Mouse (Mus musculus): Measurements from ENCODE around the gene Mtg2. TPM values are rescaled to one million over a fixed set of nuclear protein-coding genes. Genes with fewer than 3 reads are reported as not detected.

Gene Mtg2
- polyA plus RNA-seq (2015; fragmentation: Nextera tagmentation; extraction: Ambion mirVana), result 33.1 and 33.2 TPM in 2 replicates

GRCm38 (mm10) chr2:180070481-180071453 is at the start of gene Mtg2:
Gene Mtg2 (plus strand): TSS chr2:180070588.
- H3K4me1 ChIP-seq (ENCODE audit: control insufficient read depth, insufficient read depth, low read depth, low read length), result peaks cover 14% of the 10 kb centered on the region
- peak within 1 kb of the TSS; percentile 95 for H3K4me2 ChIP-seq (ENCODE audit: low read length)
- peak within 1 kb of the TSS; percentile 94 for H3K27ac ChIP-seq (ENCODE audit: low read depth, low read length)
- peak; percentile 97 for ATAC-seq
- H3K9ac ChIP-seq (ENCODE audit: low read depth, low read length), result peak within 1 kb of the TSS; percentile 88
- 3% methylated on average over 58 of the region's 58 CpGs for WGBS
- peak within 1 kb of the TSS; percentile 75 for H3K4me3 ChIP-seq (ENCODE audit: low read length)
- H3K36me3 ChIP-seq (ENCODE audit: control insufficient read depth, insufficient read depth, low read length), result peaks cover 18% of the 10 kb centered on the region
- no peaks in the 10 kb centered on the region for H3K27me3 ChIP-seq (replicated peaks; ENCODE audit: control insufficient read depth, insufficient read depth, low read length)
- H3K9me3 ChIP-seq (ENCODE audit: control insufficient read depth, low read length), result no peaks in the 10 kb centered on the region

GRCm38 (mm10) chr2:180020919-180021318 is 49.5 kb upstream of the Mtg2 start:
- ATAC-seq, result no peak
- Histone ChIP-seq H3K27me3 (replicated peaks; ENCODE audit: control insufficient read depth, insufficient read depth, low read length) (peaks cover 4% of the 10 kb centered on the region), H3K27ac (ENCODE audit: low read depth, low read length) (no peak overlapping the region), H3K9me3 (ENCODE audit: control insufficient read depth, low read length) (no peaks in the 10 kb centered on the region), H3K36me3 (ENCODE audit: control insufficient read depth, insufficient read depth, low read length) (no peaks in the 10 kb centered on the region), H3K9ac (ENCODE audit: low read depth, low read length) (no peak overlapping the region), H3K4me1 (ENCODE audit: control insufficient read depth, insufficient read depth, low read depth, low read length) (peaks cover 6% of the 10 kb centered on the region), H3K4me2 (ENCODE audit: low read length) (no peak overlapping the region), H3K4me3 (ENCODE audit: low read length) (no peak overlapping the region)
- 86% methylated on average over 8 of the region's 8 CpGs for WGBS

GRCm38 (mm10) chr2:180022751-180023150 is 47.6 kb upstream of the Mtg2 start:
- no peaks in the 10 kb centered on the region for H3K9me3 ChIP-seq (ENCODE audit: control insufficient read depth, low read length)
- no peak overlapping the region for H3K27ac ChIP-seq (ENCODE audit: low read depth, low read length)
- peaks cover 4% of the 10 kb centered on the region for H3K27me3 ChIP-seq (replicated peaks; ENCODE audit: control insufficient read depth, insufficient read depth, low read length)
- WGBS, result 61% methylated on average over 6 of the region's 6 CpGs
- H3K9ac ChIP-seq (ENCODE audit: low read depth, low read length), result no peak overlapping the region
- H3K4me3 ChIP-seq (ENCODE audit: low read length), result no peak overlapping the region
- ATAC-seq, result no peak
- no peaks in the 10 kb centered on the region for H3K36me3 ChIP-seq (ENCODE audit: control insufficient read depth, insufficient read depth, low read length)
- H3K4me1 ChIP-seq (ENCODE audit: control insufficient read depth, insufficient read depth, low read depth, low read length), result peaks cover 25% of the 10 kb centered on the region
- H3K4me2 ChIP-seq (ENCODE audit: low read length), result no peak overlapping the region

GRCm38 (mm10) chr2:180024401-180025098 is 45.8 kb upstream of the Mtg2 start, which contains the start of gene Lsm14b:
Gene Lsm14b (plus strand): TSS chr2:180024987.
- Histone ChIP-seq H3K4me1 (ENCODE audit: control insufficient read depth, insufficient read depth, low read depth, low read length) (peaks cover 37% of the 10 kb centered on the region), H3K4me3 (ENCODE audit: low read length) (peak within 1 kb of the TSS; percentile 91), H3K27me3 (replicated peaks; ENCODE audit: control insufficient read depth, insufficient read depth, low read length) (peaks cover 4% of the 10 kb centered on the region), H3K9me3 (ENCODE audit: control insufficient read depth, low read length) (no peaks in the 10 kb centered on the region), H3K27ac (ENCODE audit: low read depth, low read length) (peak within 1 kb of the TSS; percentile 95), H3K9ac (ENCODE audit: low read depth, low read length) (peak within 1 kb of the TSS; percentile 95), H3K36me3 (ENCODE audit: control insufficient read depth, insufficient read depth, low read length) (0 out of 2 replicates have a peak, but pooled peaks cover 2% of the 10 kb centered on the region), H3K4me2 (ENCODE audit: low read length) (peak within 1 kb of the TSS; percentile 92)
- peak; percentile 95 for ATAC-seq
- 0% methylated on average over 49 of the region's 80 CpGs for WGBS

- Histone ChIP-seq H3K9me3 (ENCODE audit: control insufficient read depth, low read length) (no peaks in the 10 kb centered on the region), H3K27me3 (replicated peaks; ENCODE audit: control insufficient read depth, insufficient read depth, low read length) (peaks cover 4% of the 10 kb centered on the region), H3K9ac (ENCODE audit: low read depth, low read length) (peak overlapping the region; percentile 95), H3K27ac (ENCODE audit: low read depth, low read length) (peak overlapping the region; percentile 95), H3K4me1 (ENCODE audit: control insufficient read depth, insufficient read depth, low read depth, low read length) (peaks cover 35% of the 10 kb centered on the region), H3K36me3 (ENCODE audit: control insufficient read depth, insufficient read depth, low read length) (peaks cover 3% of the 10 kb centered on the region; the same call in 1 of the 2 replicates), H3K4me2 (ENCODE audit: low read length) (peak overlapping the region; percentile 76), H3K4me3 (ENCODE audit: low read length) (peak overlapping the region; percentile 91)
- ATAC-seq, result peak; percentile 62
- WGBS, result under 1% methylated on average over 76 of the region's 84 CpGs
Measured at GRCm38 (mm10) chr2:180025135-180025860, 45.1 kb upstream of the Mtg2 start.

- Histone ChIP-seq H3K4me2 (ENCODE audit: low read length) (peak overlapping the region; percentile 76), H3K9me3 (ENCODE audit: control insufficient read depth, low read length) (no peaks in the 10 kb centered on the region), H3K36me3 (ENCODE audit: control insufficient read depth, insufficient read depth, low read length) (peaks cover 9% of the 10 kb centered on the region; the same call in 1 of the 2 replicates), H3K27ac (ENCODE audit: low read depth, low read length) (peak overlapping the region; percentile 95), H3K27me3 (replicated peaks; ENCODE audit: control insufficient read depth, insufficient read depth, low read length) (peaks cover 4% of the 10 kb centered on the region), H3K4me1 (ENCODE audit: control insufficient read depth, insufficient read depth, low read depth, low read length) (peaks cover 35% of the 10 kb centered on the region), H3K9ac (ENCODE audit: low read depth, low read length) (peak overlapping the region; percentile 95), H3K4me3 (ENCODE audit: low read length) (peak overlapping the region; percentile 91)
- no peak for ATAC-seq
- WGBS, result under 1% methylated on average over 6 of the region's 6 CpGs
Measured at GRCm38 (mm10) chr2:180025861-180026200, 44.6 kb upstream of the Mtg2 start.

- ATAC-seq, result no peak
Measured at GRCm38 (mm10) chr2:180027768-180028167, 42.6 kb upstream of the Mtg2 start.

GRCm38 (mm10) chr2:180031270-180031669 is 39.1 kb upstream of the Mtg2 start:
- 77% methylated on average over 6 of the region's 6 CpGs for WGBS
- no peaks in the 10 kb centered on the region for H3K9me3 ChIP-seq (ENCODE audit: control insufficient read depth, low read length)
- H3K4me1 ChIP-seq (ENCODE audit: control insufficient read depth, insufficient read depth, low read depth, low read length), result peaks cover 27% of the 10 kb centered on the region
- H3K27me3 ChIP-seq (replicated peaks; ENCODE audit: control insufficient read depth, insufficient read depth, low read length), result no peaks in the 10 kb centered on the region
- H3K4me2 ChIP-seq (ENCODE audit: low read length), result no peak overlapping the region
- no peak for ATAC-seq
- H3K27ac ChIP-seq (ENCODE audit: low read depth, low read length), result no peak overlapping the region
- peaks cover 47% of the 10 kb centered on the region for H3K36me3 ChIP-seq (ENCODE audit: control insufficient read depth, insufficient read depth, low read length)
- H3K9ac ChIP-seq (ENCODE audit: low read depth, low read length), result no peak overlapping the region
- no peak overlapping the region for H3K4me3 ChIP-seq (ENCODE audit: low read length)

More at GRCm38 (mm10) chr2:180027768-180028167, 42.6 kb upstream of the Mtg2 start:
- peak overlapping the region; percentile 91 for H3K4me3 ChIP-seq (ENCODE audit: low read length)
- no peaks in the 10 kb centered on the region for H3K9me3 ChIP-seq (ENCODE audit: control insufficient read depth, low read length)
- no peaks in the 10 kb centered on the region; the same call in 1 of the 2 replicates for H3K27me3 ChIP-seq (replicated peaks; ENCODE audit: control insufficient read depth, insufficient read depth, low read length)
- peaks cover 35% of the 10 kb centered on the region for H3K4me1 ChIP-seq (ENCODE audit: control insufficient read depth, insufficient read depth, low read depth, low read length)
- 58% methylated on average over 9 of the region's 9 CpGs for WGBS
- peak overlapping the region; percentile 76 for H3K4me2 ChIP-seq (ENCODE audit: low read length)
- peaks cover 23% of the 10 kb centered on the region for H3K36me3 ChIP-seq (ENCODE audit: control insufficient read depth, insufficient read depth, low read length)
- no peak overlapping the region for H3K27ac ChIP-seq (ENCODE audit: low read depth, low read length)
- peak overlapping the region; percentile 1; the same call in 1 of the 2 replicates for H3K9ac ChIP-seq (ENCODE audit: low read depth, low read length)
